Mouse (Mus musculus) layer of hippocampus, adult 8-10 months (tissue): ENCODE measurements around the gene Lrch2. TPM values are rescaled to one million over a fixed set of nuclear protein-coding genes. Genes with fewer than 3 reads are reported as not detected.
"Not testable (repeated sequence)": the region's sequence is repeated elsewhere in the genome, so short reads cannot be mapped to it uniquely, and the experiment has no call there.

ENCODE experiments used
- DNase-seq, 2 experiments: peaks; one replicate each; pipeline ENCODE4 v3.0.0; 2022; ENCODE audit warnings: low spot score in 2 of 2
- total RNA-seq, 4 experiments: library from RNA; stranded (reverse); gene quantifications; 2 replicates each; pipeline ENCODE4 v1.2.4; 2022

Lrch2 gene
- 10 to 100 TPM; 22.2 to 27.5 (median 24.1) TPM for total RNA-seq

- peak; percentile 23 to 25 for DNase-seq
Measured at GRCm38 (mm10) chrX:147553421-147554201, at the start of gene Lrch2. TSS of gene Lrch2 (minus strand) at chrX:147554081.

- DNase-seq, result no peak
Measured at GRCm38 (mm10) chrX:147540934-147541870, 12.7 kb downstream of the Lrch2 start.

GRCm38 (mm10) chrX:147538377-147538776, 15.5 kb downstream of the Lrch2 start:
- no peak for DNase-seq

GRCm38 (mm10) chrX:147537117-147537516, 16.8 kb downstream of the Lrch2 start:
- not testable (repeated sequence) for DNase-seq

DNA sequence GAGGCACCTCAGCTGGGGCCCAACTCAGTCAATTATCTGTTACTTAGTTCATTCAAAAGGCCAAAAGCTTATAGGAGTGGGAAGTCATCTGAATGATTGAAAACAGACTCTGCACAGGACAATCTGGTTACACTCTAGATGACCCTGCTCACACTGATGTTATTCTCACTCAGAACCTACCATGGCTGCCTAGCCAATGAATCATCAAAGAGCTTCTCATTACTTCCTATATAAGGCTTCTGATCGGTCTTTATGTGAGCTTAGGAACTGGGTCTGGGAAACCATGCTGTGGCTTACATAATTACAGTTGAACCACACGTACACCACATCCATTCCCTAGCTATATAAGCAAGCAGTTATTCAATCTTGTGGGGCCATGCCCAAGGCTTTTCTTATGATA, 18.3 kb downstream of the Lrch2 start:
- no peak for DNase-seq

DNA sequence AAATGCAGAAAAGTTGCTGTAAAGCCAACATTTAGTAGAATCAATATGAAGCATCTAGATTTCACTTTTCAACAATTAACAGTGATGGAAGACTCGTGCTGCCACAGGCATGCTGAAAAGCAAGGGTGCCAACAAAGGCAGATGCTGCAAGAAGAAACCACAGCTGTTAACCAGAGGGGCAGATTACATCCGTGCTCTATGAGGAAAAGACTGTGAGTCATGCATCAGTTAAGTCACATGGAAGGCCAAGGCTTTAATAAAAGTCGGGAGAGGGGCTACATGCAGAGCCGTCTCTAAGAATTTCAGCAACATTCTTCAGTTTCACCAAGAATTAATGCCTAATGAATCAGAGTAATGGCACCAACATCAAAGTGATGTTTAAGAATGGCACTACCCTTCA, 22.2 kb downstream of the Lrch2 start:
- DNase-seq, result no peak

DNA sequence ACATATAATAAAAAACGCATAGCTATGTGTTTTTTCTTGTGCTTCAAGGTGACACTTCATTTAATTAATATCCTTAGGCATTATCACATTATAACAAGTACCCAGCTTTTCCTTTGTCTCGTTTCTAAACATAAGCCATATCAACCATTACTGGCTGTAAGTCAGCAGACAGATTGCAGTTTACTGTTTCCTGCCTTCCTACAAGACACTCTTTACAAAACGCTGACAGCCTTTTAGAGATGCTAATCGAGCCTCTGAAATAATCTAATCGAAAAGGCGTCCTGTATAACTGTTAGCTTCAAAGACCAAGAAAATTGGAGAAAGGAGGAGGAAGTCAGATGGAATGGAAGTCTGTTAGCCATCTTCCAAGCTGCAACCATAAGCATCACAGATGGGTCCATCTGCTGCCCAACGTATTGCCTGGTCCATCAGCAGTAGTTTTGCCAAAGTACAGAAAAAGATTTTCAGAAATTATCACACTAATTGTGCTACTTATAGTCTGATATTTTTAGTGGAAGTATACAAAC, 26.2 kb downstream of the Lrch2 start:
- peak in 1 of 2 experiments; percentile 11 for DNase-seq

- DNase-seq, result no peak
Measured at GRCm38 (mm10) chrX:147489551-147489950, 64.3 kb downstream of the Lrch2 start.

- DNase-seq, result not testable (repeated sequence)
Measured at GRCm38 (mm10) chrX:147453610-147454009, 100.3 kb downstream of the Lrch2 start, which contains the start of gene Vmn1r239-ps. TSS of gene Vmn1r239-ps (minus strand) at chrX:147453710.

GRCm38 (mm10) chrX:147443386-147443785, 110.5 kb downstream of the Lrch2 start:
- no peak for DNase-seq

- no peak for DNase-seq
Measured at GRCm38 (mm10) chrX:147435400-147435799, 118.5 kb downstream of the Lrch2 start.

DNA sequence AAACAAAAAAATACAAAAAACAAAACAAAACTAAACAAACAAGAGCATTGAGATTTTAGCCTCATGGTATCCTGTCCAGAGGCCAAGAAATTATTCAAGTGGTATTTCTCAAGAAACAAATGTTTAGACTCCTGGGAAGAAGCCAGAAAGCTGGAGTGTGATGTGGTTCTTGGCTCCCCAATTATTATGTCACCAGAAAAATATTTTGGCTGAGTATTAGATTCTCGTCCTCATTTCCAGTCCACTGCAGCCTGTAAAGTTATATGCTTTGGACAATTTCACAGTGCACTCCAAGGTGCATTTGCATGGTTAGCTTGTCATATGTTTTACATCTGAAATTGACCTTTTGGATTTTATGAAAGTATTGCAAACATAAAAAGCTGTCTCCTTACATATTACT, 124.1 kb downstream of the Lrch2 start:
- DNase-seq, result no peak

DNA sequence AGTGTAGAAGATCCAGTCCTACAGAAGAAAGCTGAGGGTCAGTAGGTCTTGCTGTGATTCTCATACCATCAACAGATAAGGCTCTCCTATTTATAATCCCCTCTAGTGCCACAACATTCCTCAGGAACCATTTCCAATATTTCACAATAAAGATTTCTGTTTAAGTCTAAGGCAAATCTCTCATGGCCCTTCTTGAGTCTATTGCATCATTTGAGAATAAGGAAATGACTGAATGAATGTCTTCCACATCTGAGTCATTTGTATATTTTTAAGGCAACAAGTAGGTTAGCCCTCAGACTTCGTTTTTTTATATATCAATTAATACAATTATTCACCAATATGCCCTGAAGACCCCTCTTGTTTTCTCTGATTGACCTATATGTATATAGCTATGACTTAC, 124.8 kb downstream of the Lrch2 start, which contains the start of gene Il13ra2:
Gene Il13ra2, minus strand, starts transcription at position 64 of the 400 bp plus-strand sequence.
- no peak for DNase-seq

Other genes starting within 250 kb of the Lrch2 start
- 1 to 10 TPM in 2 of 4 experiments, under 1 TPM in 2; 0.26 to 1.9 (median 1.0) TPM for gene Il13ra2, start 124.9 kb downstream of the Lrch2 start, total RNA-seq
- not detected for gene Vmn1r239-ps, start 100.4 kb downstream of the Lrch2 start, total RNA-seq
- not detected for gene Gm15128, start 211.9 kb upstream of the Lrch2 start, total RNA-seq